Mouse (Mus musculus) lung, adult 2 months (tissue): ENCODE data around the gene Pank4.

Source experiments
- CTCF ChIP-seq: fragments of 200-500 bp; IDR thresholded peaks from 2 replicates; pipeline ENCODE4 v1.5.1; 2011; ENCODE audit warnings: mild to moderate bottlenecking, low read length, control low read depth; ENCODE audit not compliant: insufficient read depth
- POLR2A ChIP-seq: fragments of 200-500 bp; IDR thresholded peaks from 2 replicates; pipeline ENCODE4 v1.6.1; 2011; ENCODE audit warnings: low read depth, mild to moderate bottlenecking, control low read depth, low read length, borderline replicate concordance; ENCODE audit errors: extremely low read depth

DNA sequence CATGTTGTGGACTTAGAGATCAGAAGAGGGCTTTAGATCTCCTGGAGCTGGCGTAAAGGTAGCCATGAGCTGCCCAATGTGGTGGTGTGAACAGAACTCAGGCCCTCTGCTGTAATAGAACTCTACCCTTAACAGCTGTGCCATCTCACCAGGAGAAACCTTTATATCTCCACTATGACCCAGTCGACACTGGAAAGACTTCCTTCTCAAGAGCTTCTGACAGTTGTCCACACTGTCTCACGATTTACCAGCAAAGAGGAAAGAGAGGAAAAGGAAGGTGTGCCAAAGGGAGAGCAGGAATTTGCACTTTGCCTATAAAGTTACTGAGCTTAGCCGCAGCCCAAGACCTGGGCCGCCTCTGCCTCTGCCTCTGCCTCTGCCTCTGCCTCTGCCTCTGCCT is 22.1 kb upstream of the Pank4 start:
- TF ChIP-seq CTCF (no peak), POLR2A (no peak)
